Mouse (Mus musculus): ENCODE measurements around the gene Samhd1.

GRCm38 (mm10) chr2:157074772-157075171 lies 60.3 kb downstream of the Samhd1 start:
- TF ChIP-seq ZNF384 (IDR thresholded peaks at IDR 0.05; ENCODE audit: low read depth, low read length) (no peak), HCFC1 (IDR thresholded peaks at IDR 0.05; ENCODE audit: borderline replicate concordance, insufficient read depth, low read length) (no peak), CHD2 (IDR thresholded peaks at IDR 0.05; ENCODE audit: low read depth, low read length) (no peak), ZC3H11A (IDR thresholded peaks at IDR 0.05; ENCODE audit: borderline replicate concordance, low read depth, low read length) (no peak)
